Mouse (Mus musculus): ENCODE results near the gene Slc22a18. TPM values are rescaled to one million over a fixed set of nuclear protein-coding genes. Genes with fewer than 3 reads are reported as not detected.

Slc22a18 gene
- polyA plus RNA-seq, 1 experiment from 2014 or later, result 3.3 TPM

- no peak overlapping the region for H3K27ac ChIP-seq
- peaks cover 13% of the 10 kb centered on the region for H3K4me1 ChIP-seq
- WGBS, result 51% methylated on average over 2 of the region's 2 CpGs
- H3K36me3 ChIP-seq, result no peaks in the 10 kb centered on the region; the same call in 1 of the 2 replicates
- H3K9ac ChIP-seq, result no peak overlapping the region
- H3K4me3 ChIP-seq, result no peak overlapping the region
- no peaks in the 10 kb centered on the region for H3K27me3 ChIP-seq
- no peak overlapping the region for H3K4me2 ChIP-seq
- no peaks in the 10 kb centered on the region for H3K9me3 ChIP-seq
- no peak for ATAC-seq (ENCODE audit: insufficient number of reproducible peaks, low FRiP score, low TSS enrichment, low read depth)
Measured at GRCm38 (mm10) chr7:143546554-143546953, 73.0 kb downstream of the Slc22a18 start.

- Histone ChIP-seq H3K4me3 (peak overlapping the region; percentile 98), H3K36me3 (no peaks in the 10 kb centered on the region; the same call in 1 of the 2 replicates), H3K27ac (peak overlapping the region; percentile 94), H3K9ac (peak overlapping the region; percentile 81), H3K4me1 (peaks cover 13% of the 10 kb centered on the region), H3K9me3 (no peaks in the 10 kb centered on the region), H3K27me3 (no peaks in the 10 kb centered on the region), H3K4me2 (peak overlapping the region; percentile 56)
- peak; percentile 60 for ATAC-seq (ENCODE audit: insufficient number of reproducible peaks, low FRiP score, low TSS enrichment, low read depth)
- WGBS, result under 1% methylated on average over 61 of the region's 63 CpGs
Measured at GRCm38 (mm10) chr7:143548231-143548961, 74.9 kb downstream of the Slc22a18 start.

Other genes with a start within 250 kb of the Slc22a18 start
- 1,248 and 1,513 TPM in 2 replicates for gene Cdkn1c, start 12.7 kb upstream of the Slc22a18 start, polyA plus RNA-seq (2015; fragmentation: Nextera tagmentation; extraction: Ambion mirVana)
- gene Phlda2, start 29.4 kb downstream of the Slc22a18 start, polyA plus RNA-seq (2015; fragmentation: Nextera tagmentation; extraction: Ambion mirVana), result 7.1 and 10.5 TPM in 2 replicates
- 211 and 215 TPM in 2 replicates for gene Nap1l4, start 75.4 kb downstream of the Slc22a18 start, polyA plus RNA-seq (2015; fragmentation: Nextera tagmentation; extraction: Ambion mirVana)
- 61.9 and 69.5 TPM in 2 replicates for gene Cars, start 126.4 kb downstream of the Slc22a18 start, polyA plus RNA-seq (2015; fragmentation: Nextera tagmentation; extraction: Ambion mirVana)
- gene Tnfrsf26, start 155.0 kb downstream of the Slc22a18 start, polyA plus RNA-seq (2015; fragmentation: Nextera tagmentation; extraction: Ambion mirVana), result 1.1 TPM in 2 replicates
- 8.8 and 9.2 TPM in 2 replicates for gene Tnfrsf22, start 175.9 kb downstream of the Slc22a18 start, polyA plus RNA-seq (2015; fragmentation: Nextera tagmentation; extraction: Ambion mirVana)
- gene Tnfrsf23, start 212.1 kb downstream of the Slc22a18 start, polyA plus RNA-seq (2015; fragmentation: Nextera tagmentation; extraction: Ambion mirVana), result 5.0 and 7.3 TPM in 2 replicates